7 mouse cellular contexts compared by ENCODE assay signal in the genomic region with DNA sequence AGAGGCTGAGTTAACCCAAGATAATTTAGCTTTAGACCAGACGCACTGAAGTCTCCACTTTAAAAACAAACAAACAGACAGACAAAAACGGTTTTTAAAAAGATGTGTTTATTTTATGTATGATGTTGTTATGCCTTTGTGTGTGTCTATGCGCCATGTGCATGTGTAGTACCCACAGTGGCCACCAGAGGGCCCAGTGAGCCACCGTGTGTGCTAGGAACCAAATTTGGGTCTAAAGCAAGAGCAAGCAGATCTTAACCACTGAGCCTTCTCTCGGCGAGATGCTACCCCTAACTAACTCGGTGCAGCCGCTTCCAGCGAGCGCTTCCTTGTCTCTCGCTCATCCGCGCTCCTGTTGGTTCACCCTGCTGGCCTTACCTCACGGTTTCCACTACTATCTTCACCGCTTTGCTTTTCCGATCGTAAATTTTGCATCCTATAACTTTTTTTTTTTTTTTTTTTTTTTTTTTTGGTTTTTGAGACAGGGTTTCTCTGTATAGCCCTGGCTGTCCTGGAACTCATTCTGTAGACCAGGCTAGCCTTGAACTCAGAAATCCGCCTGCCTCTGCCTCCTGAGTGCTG.
DNase-seq lines count a peak whose midpoint lies in the region; ATAC-seq and TF ChIP-seq lines count a peak whose summit lies in the region.

No protein-coding gene starts in this region.

- no peak overlapping the region for H3K4me3 ChIP-seq in intestine, postnatal 0 days (ENCODE audit: low read depth, low read length)
- H3K4me3 ChIP-seq in intestine, embryonic 16.5 days (ENCODE audit: low read length): no peak overlapping the region
- no peak overlapping the region for H3K4me3 ChIP-seq in G1E (ENCODE audit: low read depth, low read length)
- no peak overlapping the region for H3K4me3 ChIP-seq in cortical plate, adult 2 months (ENCODE audit: insufficient read depth, low read length)

- no peak overlapping the region for H3K9ac ChIP-seq in intestine, postnatal 0 days (ENCODE audit: low read depth, low read length)
- no peak overlapping the region for H3K9ac ChIP-seq in intestine, embryonic 16.5 days (ENCODE audit: low read depth, low read length)

- WGBS in intestine, postnatal 0 days: 75% methylated on average over 18 of the region's 18 CpGs
- 68% methylated on average over 18 of the region's 18 CpGs for WGBS in intestine, embryonic 16.5 days

- no peaks in the 10 kb centered on the region for H3K36me3 ChIP-seq in intestine, postnatal 0 days (ENCODE audit: control insufficient read depth, insufficient read depth)
- no peaks in the 10 kb centered on the region for H3K36me3 ChIP-seq in intestine, embryonic 16.5 days (ENCODE audit: control insufficient read depth, insufficient read depth, low read length)
- H3K36me3 ChIP-seq in G1E (replicated peaks): no peaks in the 10 kb centered on the region

- TF ChIP-seq CTCF in intestine, postnatal 0 days (IDR thresholded peaks at IDR 0.05; ENCODE audit: low read depth): peak; percentile 78
- peak; percentile 93 for TF ChIP-seq CTCF in G1E (IDR thresholded peaks at IDR 0.05; ENCODE audit: low read depth, low read length)
- peak; percentile 45 for TF ChIP-seq CTCF in cortical plate, adult 2 months (IDR thresholded peaks at IDR 0.05; ENCODE audit: extremely low read depth, insufficient read depth, low read length)

- DNase-seq in G1E (ENCODE audit: low spot score): peak; percentile 13
- DNase-seq in lung, postnatal 4 days: peak; percentile 48 to 63
- DNase-seq in thymus, postnatal 25 days: peak; percentile 62
- no peak for DNase-seq in Muller cell, postnatal 12 days (ENCODE audit: inconsistent ontology term)

- no peak for TF ChIP-seq POLR2A in cortical plate, adult 2 months (IDR thresholded peaks at IDR 0.05; ENCODE audit: extremely low read depth, insufficient read depth, low read length)

- H3K27ac ChIP-seq in intestine, postnatal 0 days (ENCODE audit: low read depth, low read length): no peak overlapping the region
- no peak overlapping the region for H3K27ac ChIP-seq in intestine, embryonic 16.5 days (ENCODE audit: low read length)
- no peak overlapping the region for H3K27ac ChIP-seq in cortical plate, adult 2 months (ENCODE audit: insufficient read depth, low read length)

- H3K4me1 ChIP-seq in intestine, postnatal 0 days (replicated peaks; ENCODE audit: control insufficient read depth, insufficient read depth, low read length): no peaks in the 10 kb centered on the region
- no peaks in the 10 kb centered on the region for H3K4me1 ChIP-seq in intestine, embryonic 16.5 days (ENCODE audit: control insufficient read depth, insufficient read depth, low read length)
- H3K4me1 ChIP-seq in G1E (ENCODE audit: insufficient read depth, low read depth, low read length): no peaks in the 10 kb centered on the region
- H3K4me1 ChIP-seq in cortical plate, adult 2 months (ENCODE audit: control insufficient read depth, insufficient read depth, low read length): no peaks in the 10 kb centered on the region

- no peak overlapping the region for H3K4me2 ChIP-seq in intestine, postnatal 0 days (replicated peaks; ENCODE audit: low read depth)
- no peak overlapping the region for H3K4me2 ChIP-seq in intestine, embryonic 16.5 days (ENCODE audit: low read depth, low read length)

- H3K9me3 ChIP-seq in intestine, postnatal 0 days (ENCODE audit: control insufficient read depth): no peaks in the 10 kb centered on the region
- H3K9me3 ChIP-seq in intestine, embryonic 16.5 days (ENCODE audit: control insufficient read depth, low read length): 0 out of 2 replicates have a peak, but pooled peaks cover 5% of the 10 kb centered on the region
- peaks cover 8% of the 10 kb centered on the region for H3K9me3 ChIP-seq in G1E (replicated peaks)

- ATAC-seq in intestine, postnatal 0 days: no peak
- no peak for ATAC-seq in intestine, embryonic 16.5 days
- ATAC-seq in G1E (ENCODE audit: extremely low read depth, insufficient number of reproducible peaks, low FRiP score, poor library complexity, severe bottlenecking): peak; percentile 45

- H3K27me3 ChIP-seq in intestine, postnatal 0 days (replicated peaks; ENCODE audit: control insufficient read depth, insufficient read depth, low read length): no peaks in the 10 kb centered on the region
- H3K27me3 ChIP-seq in intestine, embryonic 16.5 days (replicated peaks; ENCODE audit: control insufficient read depth, insufficient read depth, low read length): no peaks in the 10 kb centered on the region
- H3K27me3 ChIP-seq in G1E (ENCODE audit: insufficient read depth, low read length): no peaks in the 10 kb centered on the region
